Mouse (Mus musculus) liver, postnatal 0 days (tissue): ENCODE measurements around the gene Hcls1. TPM values are rescaled to one million over a fixed set of nuclear protein-coding genes. Genes with fewer than 3 reads are reported as not detected.

Experiments used
- ATAC-seq: fragments of 200-750 bp; cut with Nextera tagmentation; 2 replicates; pipeline ENCODE4 v1.8.0; 2017; ENCODE audit warnings: mild to moderate bottlenecking, moderate library complexity
- DNase-seq: peaks from one replicate; pipeline ENCODE4 v3.0.0-alpha.2; 2016
- H3K27ac ChIP-seq: fragments of 300-500 bp; sonication (generic); 2 replicates; pipeline ENCODE4 v1.5.1; 2014; ENCODE audit warnings: antibody characterized with exemption, moderate library complexity, mild to moderate bottlenecking, low read depth
- H3K27me3 ChIP-seq: fragments of 300-500 bp; sonication (generic); 2 replicates; pipeline ENCODE4 v1.6.1; 2014; ENCODE audit warnings: low read length, control low read depth, mixed read lengths; ENCODE audit not compliant: insufficient read depth
- H3K36me3 ChIP-seq: fragments of 300-500 bp; sonication (generic); replicated peaks from 2 replicates; pipeline ENCODE4 v1.6.1; 2014; ENCODE audit warnings: mild to moderate bottlenecking, control low read depth, low read length, moderate library complexity, mixed read lengths; ENCODE audit not compliant: insufficient read depth
- H3K4me1 ChIP-seq: fragments of 300-500 bp; sonication (generic); 2 replicates; pipeline ENCODE4 v1.6.1; 2014; ENCODE audit warnings: antibody characterized with exemption, mild to moderate bottlenecking, control low read depth; ENCODE audit not compliant: insufficient read depth
- H3K4me2 ChIP-seq: fragments of 300-500 bp; sonication (generic); 2 replicates; pipeline ENCODE4 v1.6.1; 2014; ENCODE audit warnings: low read depth, mild to moderate bottlenecking, low read length, moderate library complexity, mixed read lengths
- H3K4me3 ChIP-seq: fragments of 300-500 bp; sonication (generic); 2 replicates; pipeline ENCODE4 v1.5.1; 2014; ENCODE audit warnings: low read depth, low read length
- H3K9ac ChIP-seq: fragments of 300-500 bp; sonication (generic); replicated peaks from 2 replicates; pipeline ENCODE4 v1.6.1; 2014; ENCODE audit warnings: mild to moderate bottlenecking, moderate library complexity
- H3K9me3 ChIP-seq: fragments of 300-500 bp; sonication (generic); 2 replicates; pipeline ENCODE4 v1.6.1; 2016; ENCODE audit warnings: mild to moderate bottlenecking, control low read depth, low read length, mixed read lengths
- CTCF ChIP-seq: sonication (generic); IDR thresholded peaks from 2 replicates; pipeline ENCODE4 v1.5.1; 2016; ENCODE audit warnings: antibody characterized with exemption, low read depth
- EP300 ChIP-seq: IDR thresholded peaks from 2 replicates; pipeline ENCODE4 v1.6.1; 2016; ENCODE audit warnings: antibody characterized with exemption, low read depth, mild to moderate bottlenecking
- WGBS: fragments of 180-500 bp; shearing (Covaris S2); extraction: QIAGEN DNeasy Blood & Tissue Kit; methylation state at CpG from one replicate; pipeline ENCODE4 v1.1.7; 2014; ENCODE audit not compliant: insufficient replicate concordance; 5-methylcytosine and 5-hydroxymethylcytosine counted together
- polyA plus RNA-seq: library from polyadenylated mRNA; unstranded; fragments of >200 nt; fragmentation: Nextera tagmentation; extraction: Ambion mirVana; gene quantifications from 2 replicates; pipeline ENCODE4 v1.2.1, GENCODE M21; 2015

Gene Hcls1
- polyA plus RNA-seq, 1 experiment from 2014 or later: 17.7 TPM

GRCm38 (mm10) chr16:36932546-36932945 is 2.2 kb upstream of the Hcls1 start:
- WGBS: 86% methylated on average over 6 of the region's 6 CpGs
- Histone ChIP-seq H3K9ac (no peak overlapping the region), H3K9me3 (no peaks in the 10 kb centered on the region), H3K27ac (no peak overlapping the region), H3K4me2 (no peak overlapping the region), H3K4me1 (peaks cover 20% of the 10 kb centered on the region), H3K36me3 (peaks cover 44% of the 10 kb centered on the region), H3K4me3 (no peak overlapping the region), H3K27me3 (no peaks in the 10 kb centered on the region)
- no peak for ATAC-seq
- TF ChIP-seq EP300: no peak
- no peak for TF ChIP-seq CTCF
- no peak for DNase-seq

- Histone ChIP-seq H3K27me3 (no peaks in the 10 kb centered on the region), H3K27ac (peak overlapping the region; percentile 92), H3K36me3 (peaks cover 26% of the 10 kb centered on the region), H3K4me1 (peaks cover 20% of the 10 kb centered on the region), H3K9me3 (no peaks in the 10 kb centered on the region), H3K4me3 (peak overlapping the region; percentile 43; the same call in 1 of the 2 replicates), H3K9ac (no peak overlapping the region), H3K4me2 (peak overlapping the region; percentile 62)
- 25% methylated on average over 6 of the region's 6 CpGs for WGBS
- ATAC-seq (peak; percentile 75), DNase-seq (no peak)
- TF ChIP-seq CTCF (no peak), EP300 (no peak; the same call in 1 of the 2 replicates)
These were observed 497 bp upstream of the Hcls1 start for GRCm38 (mm10) chr16:36934131-36934840.

- Histone ChIP-seq H3K4me3 (peak overlapping the region; percentile 43), H3K9ac (peak overlapping the region; percentile 47), H3K27ac (peak overlapping the region; percentile 92), H3K36me3 (peaks cover 21% of the 10 kb centered on the region), H3K4me1 (peaks cover 20% of the 10 kb centered on the region), H3K27me3 (no peaks in the 10 kb centered on the region), H3K9me3 (no peaks in the 10 kb centered on the region), H3K4me2 (peak overlapping the region; percentile 62)
- 47% methylated on average over 3 of the region's 3 CpGs for WGBS
- ATAC-seq (no peak), DNase-seq (no peak)
- TF ChIP-seq EP300 (no peak), CTCF (no peak)
These were observed 1.0 kb downstream of the Hcls1 start for GRCm38 (mm10) chr16:36935814-36936213.

GRCm38 (mm10) chr16:36941137-36941727 is 6.4 kb downstream of the Hcls1 start:
- H3K4me1 ChIP-seq: peaks cover 6% of the 10 kb centered on the region; the same call in 1 of the 2 replicates
- 36% methylated on average over 6 of the region's 6 CpGs for WGBS
- H3K4me3 ChIP-seq: no peak overlapping the region
- H3K27me3 ChIP-seq: no peaks in the 10 kb centered on the region
- H3K9ac ChIP-seq: no peak overlapping the region
- H3K4me2 ChIP-seq: 0 out of 2 replicates have a peak overlapping the region, but pooled peaks have one; percentile 23
- DNase-seq (no peak), ATAC-seq (peak; percentile 43; the same call in 1 of the 2 replicates)
- no peaks in the 10 kb centered on the region; the same call in none of the 2 replicates for H3K36me3 ChIP-seq
- H3K9me3 ChIP-seq: no peaks in the 10 kb centered on the region
- H3K27ac ChIP-seq: peak overlapping the region; percentile 40; the same call in 1 of the 2 replicates
- no peak for TF ChIP-seq EP300
- TF ChIP-seq CTCF: no peak

GRCm38 (mm10) chr16:36941895-36942294 is 7.1 kb downstream of the Hcls1 start:
- WGBS: 82% methylated on average over 4 of the region's 4 CpGs
- H3K27me3 ChIP-seq: no peaks in the 10 kb centered on the region
- no peak overlapping the region for H3K9ac ChIP-seq
- H3K4me1 ChIP-seq: peaks cover 6% of the 10 kb centered on the region; the same call in 1 of the 2 replicates
- TF ChIP-seq CTCF: no peak
- TF ChIP-seq EP300: no peak
- DNase-seq: no peak
- no peak overlapping the region for H3K4me3 ChIP-seq
- H3K27ac ChIP-seq: no peak overlapping the region
- H3K9me3 ChIP-seq: no peaks in the 10 kb centered on the region
- H3K36me3 ChIP-seq: no peaks in the 10 kb centered on the region; the same call in none of the 2 replicates
- no peak overlapping the region for H3K4me2 ChIP-seq
- no peak for ATAC-seq

GRCm38 (mm10) chr16:36943591-36943990 is 8.8 kb downstream of the Hcls1 start:
- Histone ChIP-seq H3K27me3 (no peaks in the 10 kb centered on the region), H3K4me2 (no peak overlapping the region), H3K27ac (no peak overlapping the region; the same call in 1 of the 2 replicates), H3K4me1 (peaks cover 6% of the 10 kb centered on the region; the same call in 1 of the 2 replicates), H3K9ac (no peak overlapping the region), H3K4me3 (no peak overlapping the region), H3K36me3 (no peaks in the 10 kb centered on the region; the same call in none of the 2 replicates), H3K9me3 (no peaks in the 10 kb centered on the region)
- 80% methylated on average over 3 of the region's 3 CpGs for WGBS
- TF ChIP-seq CTCF (no peak), EP300 (no peak)
- DNase-seq (no peak), ATAC-seq (peak; percentile 80)
